Mouse (Mus musculus) hindbrain, embryonic 14.5 days (tissue): ENCODE data around the gene Miga2. TPM values are rescaled to one million over a fixed set of nuclear protein-coding genes. Genes with fewer than 3 reads are reported as not detected.

Experiments used
- ATAC-seq: fragments of 200-750 bp; cut with Nextera tagmentation; 2 replicates; pipeline ENCODE4 v1.8.0; 2017; ENCODE audit warnings: moderate number of reproducible peaks, mild to moderate bottlenecking, moderate TSS enrichment, moderate library complexity; ENCODE audit not compliant: low FRiP score
- DNase-seq: peaks from one replicate; pipeline ENCODE4 v3.0.0-alpha.2; 2015; ENCODE audit warnings: low spot score
- H3K27ac ChIP-seq: fragments of 300-500 bp; sonication (generic); 2 replicates; pipeline ENCODE4 v1.5.1; 2014; ENCODE audit warnings: mild to moderate bottlenecking, moderate library complexity
- H3K27me3 ChIP-seq: fragments of 300-500 bp; sonication (generic); 2 replicates; pipeline ENCODE4 v1.6.1; 2014; ENCODE audit warnings: mild to moderate bottlenecking, low read length, mixed read lengths; ENCODE audit not compliant: control insufficient read depth, insufficient read depth
- H3K36me3 ChIP-seq: fragments of 300-500 bp; sonication (generic); replicated peaks from 2 replicates; pipeline ENCODE4 v1.6.1; 2014; ENCODE audit not compliant: control insufficient read depth, insufficient read depth
- H3K4me1 ChIP-seq: fragments of 300-500 bp; sonication (generic); replicated peaks from 2 replicates; pipeline ENCODE4 v1.6.1; 2014; ENCODE audit warnings: antibody characterized with exemption, low read length, mixed read lengths; ENCODE audit not compliant: control insufficient read depth, insufficient read depth
- H3K4me2 ChIP-seq: fragments of 300-500 bp; sonication (generic); replicated peaks from 2 replicates; pipeline ENCODE4 v1.6.1; 2014; ENCODE audit warnings: mild to moderate bottlenecking, moderate library complexity
- H3K4me3 ChIP-seq: fragments of 300-500 bp; sonication (generic); replicated peaks from 2 replicates; pipeline ENCODE4 v1.5.1; 2014; ENCODE audit warnings: mild to moderate bottlenecking, low read length
- H3K9ac ChIP-seq: fragments of 300-500 bp; sonication (generic); 2 replicates; pipeline ENCODE4 v1.6.1; 2014
- H3K9me3 ChIP-seq: fragments of 300-500 bp; sonication (generic); 2 replicates; pipeline ENCODE4 v1.6.1; 2016; ENCODE audit warnings: low read length; ENCODE audit not compliant: control insufficient read depth
- whole genome bisulfite sequencing: fragments of 180-500 bp; shearing (Covaris S2); extraction: QIAGEN DNeasy Blood & Tissue Kit; methylation state at CpG from one replicate; pipeline ENCODE4 v1.1.7; 2014; 5-methylcytosine and 5-hydroxymethylcytosine counted together
- polyA plus RNA-seq: library from polyadenylated mRNA; unstranded; fragments of >200 nt; fragmentation: Nextera tagmentation; extraction: Ambion mirVana; gene quantifications from 2 replicates; pipeline ENCODE4 v1.2.1, GENCODE M21; 2014

Gene Miga2
- polyA plus RNA-seq, 1 experiment from 2014 or later, result 27.3 TPM

DNA sequence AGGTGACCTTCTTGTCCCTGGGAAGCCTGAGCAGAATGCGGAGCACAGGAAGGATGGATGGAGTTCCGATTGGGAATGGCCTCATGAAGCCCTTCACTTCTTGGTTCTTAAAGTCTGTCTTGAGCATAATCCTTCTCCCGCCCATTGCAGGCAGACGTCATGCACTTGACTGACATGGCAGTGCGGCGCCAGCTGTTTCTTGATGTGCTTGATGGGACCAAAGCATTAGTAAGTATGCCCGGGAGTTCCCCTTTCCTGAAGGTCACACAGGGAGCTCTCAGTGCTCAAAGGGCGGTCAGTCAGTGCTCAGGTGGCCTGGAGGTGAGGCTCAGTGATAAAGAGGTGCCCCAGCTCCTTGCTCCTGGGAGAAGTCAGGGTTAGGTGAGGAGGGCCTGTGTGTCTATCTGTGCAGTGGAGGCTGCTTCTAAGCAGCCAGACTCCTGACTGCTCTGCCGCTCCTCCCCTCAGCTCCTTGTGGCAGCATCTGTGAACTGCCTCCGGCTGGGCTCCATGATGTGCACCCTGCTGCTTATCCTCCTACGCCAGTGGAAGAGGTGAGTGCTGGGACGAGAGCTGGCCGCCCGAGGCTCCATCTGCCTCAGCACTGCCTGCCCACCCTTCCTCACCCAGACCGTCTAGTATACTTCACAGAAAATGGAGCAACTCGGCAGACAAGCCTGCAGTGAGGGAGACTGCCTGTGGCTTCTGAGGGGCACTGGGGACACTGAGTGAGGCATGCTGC, 27.7 kb upstream of the Miga2 start:
- Histone ChIP-seq H3K4me1 (no peaks in the 10 kb centered on the region), H3K4me2 (no peak overlapping the region), H3K9ac (no peak overlapping the region), H3K4me3 (no peak overlapping the region), H3K9me3 (no peaks in the 10 kb centered on the region), H3K27ac (no peak overlapping the region), H3K27me3 (no peaks in the 10 kb centered on the region), H3K36me3 (peaks cover 100% of the 10 kb centered on the region)
- DNase-seq (no peak), ATAC-seq (no peak)
- WGBS, result 84% methylated on average over 16 of the region's 16 CpGs

DNA sequence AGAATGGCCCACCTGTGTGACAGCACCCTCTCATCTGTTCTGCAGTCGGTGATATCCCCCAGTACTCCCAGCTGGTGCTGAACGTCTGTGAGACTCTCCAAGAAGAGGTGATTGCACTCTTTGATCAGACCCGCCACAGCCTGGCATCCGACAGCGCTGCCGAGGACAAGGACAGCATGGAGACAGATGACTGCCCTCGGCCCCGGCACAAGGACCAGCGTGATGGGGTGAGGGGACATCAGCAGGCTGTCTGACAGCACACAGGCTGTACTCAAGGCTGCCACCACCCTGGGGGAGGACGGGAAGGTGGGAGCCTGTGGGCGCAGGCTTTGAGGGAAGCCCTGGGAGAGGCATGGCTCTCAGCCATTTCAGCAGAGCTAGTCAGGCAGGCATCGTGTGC, 26.9 kb upstream of the Miga2 start:
- no peak for DNase-seq
- Histone ChIP-seq H3K27ac (no peak overlapping the region), H3K9me3 (no peaks in the 10 kb centered on the region), H3K9ac (no peak overlapping the region), H3K4me2 (no peak overlapping the region), H3K27me3 (no peaks in the 10 kb centered on the region), H3K4me3 (no peak overlapping the region), H3K36me3 (peaks cover 100% of the 10 kb centered on the region), H3K4me1 (no peaks in the 10 kb centered on the region)
- ATAC-seq, result no peak
- 90% methylated on average over 12 of the region's 12 CpGs for WGBS

DNA sequence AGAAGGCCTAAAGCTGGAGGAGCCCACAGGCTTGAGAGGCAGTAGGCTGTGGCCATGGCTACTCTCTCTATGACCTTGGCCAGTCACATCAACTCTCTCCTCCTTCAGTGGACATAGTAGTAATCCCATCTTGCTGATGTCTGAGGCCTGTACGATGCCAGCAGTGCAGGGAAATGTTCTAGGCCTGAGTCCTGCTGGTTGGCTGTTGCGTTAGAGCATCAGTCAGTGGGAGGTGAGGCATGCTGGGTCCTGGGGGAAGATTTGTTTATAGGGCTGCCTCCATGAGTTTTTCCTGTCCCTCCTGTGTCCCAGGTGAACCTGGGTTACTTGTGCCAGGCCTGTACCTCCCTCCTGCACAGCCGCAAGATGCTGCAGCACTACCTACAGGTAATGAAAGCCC, 22.0 kb upstream of the Miga2 start:
- no peaks in the 10 kb centered on the region for H3K27me3 ChIP-seq
- no peak overlapping the region for H3K4me3 ChIP-seq
- H3K4me1 ChIP-seq, result no peaks in the 10 kb centered on the region
- ATAC-seq, result no peak
- WGBS, result 92% methylated on average over 3 of the region's 3 CpGs
- H3K9me3 ChIP-seq, result no peaks in the 10 kb centered on the region
- H3K9ac ChIP-seq, result no peak overlapping the region
- DNase-seq, result no peak
- no peak overlapping the region for H3K4me2 ChIP-seq
- no peak overlapping the region for H3K27ac ChIP-seq
- H3K36me3 ChIP-seq, result peaks cover 100% of the 10 kb centered on the region

GRCm38 (mm10) chr2:30342544-30342943, 21.5 kb upstream of the Miga2 start:
- no peak overlapping the region for H3K9ac ChIP-seq
- H3K36me3 ChIP-seq, result peaks cover 100% of the 10 kb centered on the region
- H3K9me3 ChIP-seq, result no peaks in the 10 kb centered on the region
- DNase-seq, result no peak
- no peak overlapping the region for H3K4me3 ChIP-seq
- H3K4me2 ChIP-seq, result no peak overlapping the region
- 96% methylated on average over 7 of the region's 7 CpGs for WGBS
- no peak for ATAC-seq
- no peaks in the 10 kb centered on the region for H3K27me3 ChIP-seq
- H3K4me1 ChIP-seq, result no peaks in the 10 kb centered on the region
- H3K27ac ChIP-seq, result no peak overlapping the region

GRCm38 (mm10) chr2:30343601-30344137, 20.4 kb upstream of the Miga2 start:
- Histone ChIP-seq H3K9me3 (no peaks in the 10 kb centered on the region), H3K27me3 (no peaks in the 10 kb centered on the region), H3K36me3 (peaks cover 100% of the 10 kb centered on the region), H3K4me1 (no peaks in the 10 kb centered on the region), H3K27ac (no peak overlapping the region), H3K4me2 (no peak overlapping the region), H3K4me3 (no peak overlapping the region), H3K9ac (no peak overlapping the region)
- ATAC-seq (no peak), DNase-seq (no peak)
- 72% methylated on average over 14 of the region's 14 CpGs for WGBS

- ATAC-seq, result no peak
- DNase-seq, result no peak
- H3K4me1 ChIP-seq, result no peaks in the 10 kb centered on the region
- H3K36me3 ChIP-seq, result peaks cover 98% of the 10 kb centered on the region
- no peaks in the 10 kb centered on the region for H3K27me3 ChIP-seq
- H3K27ac ChIP-seq, result no peak overlapping the region
- H3K9ac ChIP-seq, result no peak overlapping the region
- 94% methylated on average over 7 of the region's 7 CpGs for WGBS
- H3K4me2 ChIP-seq, result no peak overlapping the region
- no peaks in the 10 kb centered on the region for H3K9me3 ChIP-seq
- no peak overlapping the region for H3K4me3 ChIP-seq
Measured at GRCm38 (mm10) chr2:30345971-30346676, 17.9 kb upstream of the Miga2 start.

GRCm38 (mm10) chr2:30349196-30349595, 14.8 kb upstream of the Miga2 start:
- H3K4me2 ChIP-seq, result no peak overlapping the region
- H3K4me1 ChIP-seq, result no peaks in the 10 kb centered on the region
- H3K9me3 ChIP-seq, result no peaks in the 10 kb centered on the region
- DNase-seq (no peak), ATAC-seq (no peak)
- 91% methylated on average over 6 of the region's 6 CpGs for WGBS
- no peak overlapping the region for H3K4me3 ChIP-seq
- H3K36me3 ChIP-seq, result peaks cover 88% of the 10 kb centered on the region
- no peak overlapping the region for H3K9ac ChIP-seq
- no peak overlapping the region for H3K27ac ChIP-seq
- no peaks in the 10 kb centered on the region for H3K27me3 ChIP-seq

DNA sequence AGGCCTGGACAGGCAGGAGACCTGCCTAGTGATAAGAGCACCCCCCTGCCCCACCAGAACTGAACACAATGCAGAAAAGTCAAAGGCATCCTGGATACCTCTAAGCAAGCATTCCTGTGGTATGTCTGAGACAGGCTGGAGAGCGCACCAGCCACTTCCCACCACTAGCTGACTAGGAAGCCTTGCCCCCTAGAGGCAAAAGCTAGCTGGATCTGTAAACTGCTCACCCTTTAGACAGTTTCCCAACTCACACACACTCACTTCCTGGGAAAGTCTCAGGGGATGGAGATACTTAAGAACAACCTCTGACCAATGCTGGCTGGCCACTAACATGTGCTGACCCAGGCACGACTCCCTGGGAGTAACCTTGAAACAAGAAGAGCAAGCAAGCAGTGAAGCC, 12.9 kb upstream of the Miga2 start:
- Histone ChIP-seq H3K4me2 (no peak overlapping the region), H3K4me3 (no peak overlapping the region), H3K36me3 (peaks cover 72% of the 10 kb centered on the region), H3K9ac (no peak overlapping the region), H3K27ac (no peak overlapping the region), H3K9me3 (no peaks in the 10 kb centered on the region), H3K4me1 (peaks cover 2% of the 10 kb centered on the region; the same call in 1 of the 2 replicates), H3K27me3 (no peaks in the 10 kb centered on the region)
- no peak for ATAC-seq
- no peak for DNase-seq
- WGBS, result 89% methylated on average over 2 of the region's 2 CpGs

- Histone ChIP-seq H3K9ac (0 out of 2 replicates have a peak overlapping the region, but pooled peaks have one; percentile 6), H3K4me2 (no peak overlapping the region), H3K9me3 (no peaks in the 10 kb centered on the region), H3K4me1 (peaks cover 19% of the 10 kb centered on the region), H3K36me3 (peaks cover 25% of the 10 kb centered on the region), H3K27ac (no peak overlapping the region), H3K4me3 (no peak overlapping the region), H3K27me3 (no peaks in the 10 kb centered on the region)
- WGBS, result 56% methylated on average over 4 of the region's 4 CpGs
- no peak for DNase-seq
- ATAC-seq, result no peak
Measured at GRCm38 (mm10) chr2:30355861-30356260, 8.2 kb upstream of the Miga2 start.
